ENCODE assay signal across 12 mouse cellular contexts in the genomic region with DNA sequence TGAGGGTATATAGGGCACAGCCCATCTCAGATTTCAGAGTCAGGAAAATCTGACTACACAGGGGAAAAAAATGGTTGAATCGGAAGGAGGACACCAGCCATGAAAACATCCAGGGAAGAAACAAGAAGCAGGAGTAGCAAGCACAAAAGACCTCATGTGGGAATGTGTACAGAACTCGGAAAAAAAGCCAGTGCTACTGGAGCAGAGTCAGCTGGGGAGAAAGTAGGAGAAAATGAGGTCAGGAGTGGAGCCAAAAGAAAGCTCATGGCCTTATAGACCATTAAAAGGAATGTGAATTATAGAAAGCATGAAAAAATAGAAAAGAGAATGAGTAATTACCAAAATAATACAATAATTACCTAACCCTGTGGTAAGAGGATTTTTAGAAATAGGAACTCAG.
"Had no signal": no experiment of that assay in that cellular context is flagged by ENCODE, and none has a peak within 500 bp of the region (broad histone marks: within the 10 kb centered on the region; RNA-seq: fewer than 3 reads in every experiment).

No protein-coding gene starts in this region.

- ATAC-seq: hindbrain, postnatal 0 days; midbrain, embryonic 15.5 days had no signal

- H3K4me2 ChIP-seq: limb, embryonic 13.5 days; midbrain, embryonic 11.5 days; midbrain, embryonic 15.5 days; neural tube, embryonic 13.5 days; stomach, embryonic 15.5 days had no signal

- H3K9me3 ChIP-seq: limb, embryonic 13.5 days; midbrain, embryonic 15.5 days; neural tube, embryonic 13.5 days; stomach, embryonic 15.5 days had no signal

- H3K27me3 ChIP-seq: limb, embryonic 13.5 days; megakaryocyte, embryonic 14.5 days; midbrain, embryonic 15.5 days; neural tube, embryonic 13.5 days; stomach, embryonic 15.5 days had no signal

- H3K4me1 ChIP-seq: limb, embryonic 13.5 days; megakaryocyte, embryonic 14.5 days; midbrain, embryonic 15.5 days; neural tube, embryonic 13.5 days; stomach, embryonic 15.5 days had no signal

- DNase-seq: left cerebral cortex, postnatal 4 days; right cerebral cortex, postnatal 14 days; thymus, adult 2 months; thymus, postnatal 36 days had no signal

- H3K36me3 ChIP-seq: limb, embryonic 13.5 days; midbrain, embryonic 15.5 days; neural tube, embryonic 13.5 days; stomach, embryonic 15.5 days had no signal

- H3K9ac ChIP-seq: limb, embryonic 13.5 days; liver, embryonic 14.5 days; midbrain, embryonic 15.5 days; neural tube, embryonic 13.5 days; stomach, embryonic 15.5 days had no signal

- H3K27ac ChIP-seq: hindbrain, postnatal 0 days; limb, embryonic 13.5 days; liver, embryonic 14.5 days; midbrain, embryonic 15.5 days; neural tube, embryonic 13.5 days; stomach, embryonic 15.5 days had no signal

- H3K4me3 ChIP-seq: limb, embryonic 13.5 days; megakaryocyte, embryonic 14.5 days; midbrain, embryonic 15.5 days; neural tube, embryonic 13.5 days; stomach, embryonic 15.5 days had no signal
